Mouse (Mus musculus) megakaryocyte, embryonic 14.5 days (primary cell): ENCODE results near the gene Ppp1r8.

ENCODE experiments used
- FLI1 ChIP-seq: IDR thresholded peaks from 2 replicates; pipeline ENCODE4 v1.6.1; 2012; ENCODE audit warnings: low read length, inconsistent platforms, mixed read lengths
- GATA1 ChIP-seq: IDR thresholded peaks from 3 replicates; pipeline ENCODE4 v1.6.1; 2012; ENCODE audit warnings: mixed read lengths, low read length, inconsistent platforms, borderline replicate concordance

GRCm38 (mm10) chr4:132807771-132808641 lies 35.0 kb downstream of the Ppp1r8 start:
- TF ChIP-seq GATA1 (no peak), FLI1 (no peak)
